Mouse (Mus musculus): ENCODE measurements at regions not wholly inside any gene's neighbourhood (a gene's known extent, or its start where the extent isn't known, plus 50 kb on each side); places are given as distances from the start of the nearest gene placed in this dataset.

- TF ChIP-seq CHD2 (IDR thresholded peaks at IDR 0.05; ENCODE audit: low read length), result no peak
- TF ChIP-seq CTCF (IDR thresholded peaks at IDR 0.05 in 2 of 3, conservative IDR thresholded peaks at IDR 0.05 in 1 of 3; ENCODE audit: control insufficient read depth in 1 of 3, insufficient read depth in 1 of 3, low read depth in 2 of 3, low read length in 3 of 3, poor library complexity in 1 of 3, severe bottlenecking in 1 of 3), result no peak
- TF ChIP-seq MAFK (IDR thresholded peaks at IDR 0.05; ENCODE audit: borderline replicate concordance, low read depth, low read length), result no peak
- TF ChIP-seq MYC (IDR thresholded peaks at IDR 0.05; ENCODE audit: low read depth, low read length), result no peak
- TF ChIP-seq EP300 (IDR thresholded peaks at IDR 0.05; ENCODE audit: low read depth in 1 of 2, low read length in 2 of 2), result no peak
- no peak for TF ChIP-seq HCFC1 (IDR thresholded peaks at IDR 0.05; ENCODE audit: low read depth, low read length)
- no peak for TF ChIP-seq GATA1 (IDR thresholded peaks at IDR 0.05; ENCODE audit: low read depth, low read length)
- no peak for TF ChIP-seq USF1 (IDR thresholded peaks at IDR 0.05; ENCODE audit: low read depth, low read length)
- no peak for TF ChIP-seq POLR2AphosphoS5 (IDR thresholded peaks at IDR 0.05; ENCODE audit: borderline replicate concordance, low read depth, low read length)
Measured at GRCm38 (mm10) chr5:101565770-101566169, 99.0 kb downstream of the Nkx6-1 start.
